Mouse (Mus musculus) megakaryocyte-erythroid progenitor cell, adult 5 weeks (primary cell): ENCODE measurements around the gene Zfp738. TPM values are rescaled to one million over a fixed set of nuclear protein-coding genes. Genes with fewer than 3 reads are reported as not detected.

Experiments
- polyA plus RNA-seq: library from polyadenylated mRNA; stranded (reverse); fragments of >175 nt; gene quantifications from 2 replicates; pipeline ENCODE4 v1.2.3, GENCODE M21; 2012

Zfp738 gene
- polyA plus RNA-seq, result 0.50 and 0.78 TPM in 2 replicates

GRCm38 (mm10) chr13:67686971-67687370 is at the start of gene Zfp738:
Gene Zfp738, minus strand, starts transcription at chr13:67687071.

GRCm38 (mm10) chr13:67728641-67729318 is 41.9 kb upstream of the Zfp738 start, which contains the start of gene Zfp65:
Gene Zfp65, minus strand, starts transcription at chr13:67729173.

GRCm38 (mm10) chr13:67637294-67638007 is 49.4 kb downstream of the Zfp738 start, which contains the start of the genes Gm49345 and Zfp729a:
Gene Gm49345, minus strand, starts transcription at chr13:67637769.
Gene Zfp729a, minus strand, starts transcription at chr13:67637791.

GRCm38 (mm10) chr13:67609066-67609876 is 77.6 kb downstream of the Zfp738 start, which contains the start of gene Zfp729b:
Gene Zfp729b, minus strand, starts transcription at chr13:67609707.

Other genes with a start within 250 kb of the Zfp738 start
- 0.28 and 0.83 TPM in 2 replicates for gene Zfp874a, start 235.4 kb downstream of the Zfp738 start, polyA plus RNA-seq
- 0.13 and 0.18 TPM in 2 replicates for gene Zfp874b, start 202.8 kb downstream of the Zfp738 start, polyA plus RNA-seq
- gene Zfp58, start 186.5 kb downstream of the Zfp738 start, polyA plus RNA-seq, result 0.23 and 0.51 TPM in 2 replicates
- not detected in 2 replicates for gene Gm26965, start 160.9 kb downstream of the Zfp738 start, polyA plus RNA-seq
- gene Zfp87, start 160.9 kb downstream of the Zfp738 start, polyA plus RNA-seq, result 0.63 and 0.94 TPM in 2 replicates
- 0.27 and 0.32 TPM in 2 replicates for gene Zfp748, start 133.2 kb downstream of the Zfp738 start, polyA plus RNA-seq
- 0.23 and 0.63 TPM in 2 replicates for gene Zfp729b, start 77.4 kb downstream of the Zfp738 start, polyA plus RNA-seq
- not detected in 2 replicates for gene Gm49345, start 49.3 kb downstream of the Zfp738 start, polyA plus RNA-seq
- gene Zfp729a, start 49.3 kb downstream of the Zfp738 start, polyA plus RNA-seq, result 0.20 and 0.27 TPM in 2 replicates
- 0.53 and 0.72 TPM in 2 replicates for gene Zfp65, start 42.1 kb upstream of the Zfp738 start, polyA plus RNA-seq
- 0.26 and 0.27 TPM in 2 replicates for gene Zfp85, start 68.2 kb upstream of the Zfp738 start, polyA plus RNA-seq
- 0.04 and 0.21 TPM in 2 replicates for gene Zfp493, start 92.6 kb upstream of the Zfp738 start, polyA plus RNA-seq
- 0.25 and 0.50 TPM in 2 replicates for gene Zfp273, start 126.7 kb upstream of the Zfp738 start, polyA plus RNA-seq
- not detected in 2 replicates for gene Gm10037, start 144.0 kb upstream of the Zfp738 start, polyA plus RNA-seq
- not detected in 2 replicates for gene BC048507, start 176.3 kb upstream of the Zfp738 start, polyA plus RNA-seq